Mouse (Mus musculus) embryonic facial prominence, embryonic 15.5 days (tissue): ENCODE results near the gene Gm5475. TPM values are rescaled to one million over a fixed set of nuclear protein-coding genes. Genes with fewer than 3 reads are reported as not detected.
"Not testable (repeated sequence)": the region's sequence is repeated elsewhere in the genome, so short reads cannot be mapped to it uniquely, and the experiment has no call there.

Source experiments
- ATAC-seq: fragments of 200-750 bp; cut with Nextera tagmentation; 2 replicates; pipeline ENCODE4 v1.8.0; 2017; ENCODE audit warnings: low read depth, moderate TSS enrichment; ENCODE audit not compliant: insufficient number of reproducible peaks, low FRiP score, low TSS enrichment
- H3K27ac ChIP-seq: fragments of 300-500 bp; sonication (generic); replicated peaks from 2 replicates; pipeline ENCODE4 v1.5.1; 2015; ENCODE audit warnings: mild to moderate bottlenecking, inconsistent platforms
- H3K27me3 ChIP-seq: fragments of 300-500 bp; sonication (generic); 2 replicates; pipeline ENCODE4 v1.6.1; 2015; ENCODE audit warnings: inconsistent platforms
- H3K36me3 ChIP-seq: fragments of 300-500 bp; sonication (generic); 2 replicates; pipeline ENCODE4 v1.6.1; 2015; ENCODE audit warnings: mild to moderate bottlenecking, inconsistent platforms
- H3K4me1 ChIP-seq: fragments of 300-500 bp; sonication (generic); 2 replicates; pipeline ENCODE4 v1.6.1; 2015; ENCODE audit warnings: inconsistent platforms
- H3K4me2 ChIP-seq: fragments of 300-500 bp; sonication (generic); replicated peaks from 2 replicates; pipeline ENCODE4 v1.6.1; 2015; ENCODE audit warnings: mild to moderate bottlenecking, inconsistent platforms
- H3K4me3 ChIP-seq: fragments of 300-500 bp; sonication (generic); replicated peaks from 2 replicates; pipeline ENCODE4 v1.5.1; 2015; ENCODE audit warnings: mild to moderate bottlenecking, inconsistent platforms
- H3K9ac ChIP-seq: fragments of 300-500 bp; sonication (generic); 2 replicates; pipeline ENCODE4 v1.6.1; 2015; ENCODE audit warnings: inconsistent platforms
- H3K9me3 ChIP-seq: fragments of 300-500 bp; sonication (generic); replicated peaks from 2 replicates; pipeline ENCODE4 v1.6.1; 2016; ENCODE audit warnings: inconsistent platforms
- WGBS: fragments of 180-500 bp; shearing (Covaris S2); methylation state at CpG from one replicate; pipeline ENCODE4 v1.1.7; 2015; 5-methylcytosine and 5-hydroxymethylcytosine counted together
- polyA plus RNA-seq: library from polyadenylated mRNA; unstranded; fragments of >200 nt; fragmentation: Nextera tagmentation; extraction: Ambion mirVana; gene quantifications from 2 replicates; pipeline ENCODE4 v1.2.1, GENCODE M21; 2015

Gm5475 gene
- 0.07 TPM in 1 of 2 replicates, not detected in the other for polyA plus RNA-seq

DNA sequence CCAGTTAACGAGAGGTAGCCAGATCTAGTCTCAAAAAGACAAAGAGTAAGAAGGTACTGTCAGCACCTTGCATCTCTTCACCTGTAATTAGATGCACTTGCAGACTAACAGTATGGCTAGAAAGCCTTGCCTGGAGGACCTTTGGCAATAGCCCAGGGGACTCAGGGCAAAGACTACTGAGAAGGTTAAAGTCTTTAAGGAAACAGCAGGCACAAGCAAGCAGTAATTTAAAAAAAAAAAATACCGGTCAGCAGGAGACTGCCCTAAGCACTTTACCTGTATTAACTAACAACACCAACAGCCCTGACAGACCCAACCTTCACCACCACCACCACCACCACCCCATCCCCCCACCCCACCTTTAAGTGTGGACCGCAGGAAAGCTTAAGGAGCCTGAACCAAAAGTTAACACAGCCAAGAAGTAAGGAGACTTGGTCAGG lies at the start of gene Gm5475:
Gene Gm5475, plus strand, starts transcription at position 390 of the 440 bp plus-strand sequence.
- 0 out of 2 replicates have a peak within 1 kb of the TSS, but pooled peaks have one; percentile 17 for H3K27ac ChIP-seq
- WGBS, result 17% methylated on average over 3 of the region's 3 CpGs
- ATAC-seq, result not testable (repeated sequence)

DNA sequence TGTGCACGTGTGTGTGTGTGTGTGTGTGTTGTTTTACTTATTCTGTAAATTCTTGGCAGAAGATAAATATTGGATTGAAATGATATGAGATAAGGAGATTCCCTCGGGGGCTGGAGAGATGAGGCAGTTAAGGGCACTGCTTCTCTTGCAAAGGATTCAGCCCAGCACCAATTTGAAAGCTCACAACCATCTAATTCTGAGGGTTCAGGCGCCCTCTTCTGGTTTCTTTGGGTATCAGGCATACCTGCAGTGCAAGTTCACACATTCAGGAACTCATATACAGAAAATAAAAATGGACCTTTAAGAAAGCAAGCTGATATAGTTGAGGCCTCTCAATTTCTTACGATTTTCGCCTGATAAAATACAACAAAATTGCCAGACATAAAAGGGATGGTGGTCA lies 46.9 kb upstream of the Gm5475 start:
- Histone ChIP-seq H3K9ac (no peak overlapping the region), H3K4me3 (no peak overlapping the region), H3K36me3 (no peaks in the 10 kb centered on the region), H3K4me1 (no peaks in the 10 kb centered on the region), H3K4me2 (no peak overlapping the region), H3K27ac (no peak overlapping the region), H3K27me3 (no peaks in the 10 kb centered on the region), H3K9me3 (no peaks in the 10 kb centered on the region)
- no peak for ATAC-seq
- 26% methylated on average over 5 of the region's 5 CpGs for WGBS

More for the DNA sequence above, at the start of gene Gm5475:
- H3K36me3 ChIP-seq, H3K27me3 ChIP-seq, H3K9me3 ChIP-seq: not testable (repeated sequence)
- Histone ChIP-seq H3K9ac (peak within 1 kb of the TSS; percentile 77), H3K4me2 (peak within 1 kb of the TSS; percentile 95), H3K4me1 (peaks cover 44% of the 10 kb centered on the region), H3K4me3 (peak within 1 kb of the TSS; percentile 89)

DNA sequence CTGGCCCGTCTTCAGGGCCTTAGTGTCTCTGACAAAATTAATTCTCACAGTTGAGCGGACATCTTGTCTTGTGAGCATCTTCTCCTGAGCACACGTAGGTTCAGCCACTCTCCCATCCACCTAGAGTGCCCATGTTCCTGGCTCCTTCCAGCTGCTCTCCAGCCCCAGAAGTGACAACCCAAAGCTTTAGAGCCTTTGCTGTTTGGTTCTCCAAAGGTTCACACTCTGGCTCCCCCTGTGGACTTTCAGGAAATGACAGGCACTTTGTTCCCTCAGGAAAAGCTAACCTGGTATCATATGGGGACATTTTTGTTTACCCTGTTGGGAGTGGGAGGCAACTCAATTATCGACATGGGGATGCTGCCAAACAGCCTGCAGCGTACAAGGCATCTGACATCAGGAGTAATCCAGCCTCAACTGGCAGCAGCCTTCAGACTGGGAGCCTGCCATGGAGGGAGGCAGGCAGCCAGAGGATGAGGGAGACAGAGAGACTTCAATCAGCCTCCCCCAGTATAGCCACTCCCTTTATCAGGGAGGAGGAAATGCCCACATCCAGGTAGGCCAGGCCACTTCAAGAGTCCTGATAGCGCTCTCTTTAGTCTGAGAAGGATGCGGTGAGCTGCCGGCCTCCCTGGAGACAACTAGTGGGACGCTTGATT lies 44.0 kb upstream of the Gm5475 start:
- H3K27ac ChIP-seq, ATAC-seq, H3K9ac ChIP-seq, H3K4me1 ChIP-seq, H3K9me3 ChIP-seq, H3K27me3 ChIP-seq, H3K36me3 ChIP-seq, H3K4me2 ChIP-seq, H3K4me3 ChIP-seq: not testable (repeated sequence)
- WGBS, result 18% methylated on average over 3 of the region's 9 CpGs

DNA sequence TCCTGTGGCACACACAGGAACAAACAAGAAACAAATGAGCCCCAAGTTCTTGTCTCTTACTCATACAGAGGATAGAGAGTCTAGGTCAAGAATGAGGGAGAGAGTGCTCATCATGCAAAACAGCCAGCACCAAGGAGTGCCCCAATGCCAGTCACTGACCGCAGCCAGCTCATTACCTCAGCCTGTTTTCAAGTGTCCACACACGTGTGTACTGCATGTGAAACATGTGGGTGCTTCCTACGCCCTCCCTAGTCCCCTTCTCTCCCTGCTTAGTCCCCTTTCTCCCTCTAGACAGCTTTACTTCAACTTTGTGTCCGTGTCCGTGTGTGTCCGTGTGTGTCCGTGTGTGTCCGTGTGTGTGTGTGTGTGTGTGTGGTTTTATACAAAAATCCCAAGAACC lies 42.3 kb upstream of the Gm5475 start:
- H3K27ac ChIP-seq, result no peak overlapping the region
- no peaks in the 10 kb centered on the region for H3K27me3 ChIP-seq
- no peak overlapping the region for H3K4me3 ChIP-seq
- H3K9me3 ChIP-seq, result no peaks in the 10 kb centered on the region
- no peak overlapping the region for H3K4me2 ChIP-seq
- H3K4me1 ChIP-seq, result no peaks in the 10 kb centered on the region
- no peaks in the 10 kb centered on the region for H3K36me3 ChIP-seq
- 82% methylated on average over 8 of the region's 8 CpGs for WGBS
- no peak for ATAC-seq
- no peak overlapping the region for H3K9ac ChIP-seq

DNA sequence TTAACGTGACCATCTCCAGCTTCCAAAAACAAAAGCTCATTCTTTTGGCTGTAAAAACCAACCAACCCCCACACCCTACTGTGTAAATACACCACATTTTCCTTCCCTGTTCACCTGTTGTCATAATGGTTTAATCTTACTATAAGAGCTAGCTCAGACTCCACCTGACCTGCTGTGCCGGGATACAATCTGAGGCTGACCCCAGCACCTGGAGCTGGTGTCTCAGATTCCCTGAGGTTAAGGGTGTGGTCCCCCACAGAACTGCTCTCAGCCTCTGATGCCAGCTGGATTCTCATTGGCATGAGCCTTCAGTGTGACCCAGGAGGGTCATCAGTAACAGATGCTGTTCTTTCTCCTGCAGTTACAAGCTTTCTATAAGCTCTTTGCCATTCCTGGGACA lies 41.8 kb upstream of the Gm5475 start:
- Histone ChIP-seq H3K9me3 (no peaks in the 10 kb centered on the region), H3K36me3 (no peaks in the 10 kb centered on the region), H3K4me3 (no peak overlapping the region), H3K27ac (no peak overlapping the region), H3K9ac (no peak overlapping the region), H3K4me2 (no peak overlapping the region), H3K4me1 (no peaks in the 10 kb centered on the region), H3K27me3 (no peaks in the 10 kb centered on the region)
- no peak for ATAC-seq
- WGBS, result 53% methylated on average over 2 of the region's 2 CpGs

DNA sequence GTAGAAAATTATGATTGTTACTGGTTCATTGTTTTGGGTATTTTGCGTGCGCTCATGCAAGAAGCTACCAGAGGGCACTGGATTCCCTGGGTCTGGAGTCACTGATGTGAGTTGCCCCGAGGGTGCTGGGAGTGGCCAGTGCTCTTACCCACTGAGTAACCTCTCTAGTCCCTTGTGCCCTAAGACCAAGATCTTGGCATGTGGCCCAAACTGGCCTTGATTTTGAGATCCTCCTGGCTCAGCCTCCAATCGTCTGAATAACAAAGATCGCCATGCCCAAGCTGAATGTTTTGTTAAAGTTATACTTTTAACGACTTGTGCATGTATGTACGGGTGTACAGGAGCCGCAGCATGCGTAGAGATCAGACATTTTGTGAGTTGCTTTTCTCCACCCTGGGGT lies 36.2 kb upstream of the Gm5475 start:
- Histone ChIP-seq H3K27me3 (no peaks in the 10 kb centered on the region), H3K9me3 (no peaks in the 10 kb centered on the region), H3K36me3 (no peaks in the 10 kb centered on the region), H3K4me3 (no peak overlapping the region), H3K27ac (no peak overlapping the region), H3K4me2 (no peak overlapping the region), H3K4me1 (no peaks in the 10 kb centered on the region), H3K9ac (no peak overlapping the region)
- no peak for ATAC-seq
- WGBS, result 90% methylated on average over 9 of the region's 9 CpGs

DNA sequence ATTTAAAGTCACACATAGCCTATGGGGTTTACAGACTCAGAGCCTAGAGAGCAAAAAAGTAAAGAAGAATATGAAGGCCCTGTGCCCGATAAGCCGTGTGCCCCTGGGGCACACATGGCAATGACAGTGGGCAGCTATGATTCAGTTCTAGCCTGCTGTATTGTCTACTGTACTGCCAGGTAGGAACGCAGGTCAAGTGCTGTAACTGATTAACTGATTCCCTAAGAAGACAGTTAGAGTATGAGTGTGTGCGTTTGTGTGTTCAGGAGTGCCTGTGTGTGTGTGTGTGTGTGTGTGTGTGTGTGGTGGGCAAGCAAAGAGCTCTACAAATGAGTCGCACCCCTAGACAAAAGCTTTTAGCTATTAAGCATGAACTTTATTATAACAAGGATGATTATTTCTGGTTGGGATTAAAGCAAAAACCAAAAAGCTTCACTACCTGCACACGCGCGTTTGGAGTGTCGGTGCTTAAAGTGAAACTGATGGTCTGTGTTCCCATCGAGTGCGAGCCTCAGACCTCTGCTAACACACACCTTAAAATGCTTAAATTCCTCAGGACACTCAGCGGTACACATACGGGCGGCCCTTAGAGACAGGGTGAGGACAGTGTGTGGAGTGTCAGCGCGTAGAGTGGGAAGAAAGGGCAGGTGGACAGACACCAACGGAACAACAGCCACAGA lies 34.3 kb upstream of the Gm5475 start:
- no peak overlapping the region for H3K4me2 ChIP-seq
- 88% methylated on average over 17 of the region's 17 CpGs for WGBS

DNA sequence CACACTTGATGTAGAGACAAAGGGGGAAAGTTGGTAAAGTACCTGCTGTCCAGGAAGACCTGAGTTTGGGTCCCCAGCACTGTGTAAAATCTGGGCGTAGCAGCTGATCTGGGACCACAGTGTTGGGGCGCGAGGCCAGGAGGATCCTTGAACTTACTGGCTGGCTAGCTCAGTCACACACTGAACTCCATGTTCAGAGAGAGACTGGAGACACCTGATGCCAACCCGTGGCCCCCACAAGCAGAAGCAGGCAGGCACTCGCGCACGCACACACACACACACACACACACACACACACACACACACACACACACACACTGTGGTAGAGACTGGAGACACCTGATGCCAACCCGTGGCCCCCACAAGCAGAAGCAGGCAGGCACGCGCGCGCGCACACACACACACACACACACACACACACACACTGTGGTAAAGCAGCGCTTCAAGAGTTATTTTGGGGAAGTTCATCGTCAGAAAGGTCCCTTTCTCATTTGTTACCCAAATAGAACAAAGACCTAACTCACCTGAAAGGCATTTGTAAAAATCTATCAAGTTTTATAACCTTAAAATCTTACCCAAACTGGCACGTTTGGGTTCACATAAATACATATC lies 33.6 kb upstream of the Gm5475 start:
- Histone ChIP-seq H3K9ac (no peak overlapping the region), H3K36me3 (peaks cover 3% of the 10 kb centered on the region; the same call in 1 of the 2 replicates), H3K4me3 (no peak overlapping the region), H3K9me3 (no peaks in the 10 kb centered on the region), H3K27ac (no peak overlapping the region), H3K4me1 (no peaks in the 10 kb centered on the region), H3K27me3 (no peaks in the 10 kb centered on the region), H3K4me2 (no peak overlapping the region)
- 79% methylated on average over 16 of the region's 16 CpGs for WGBS
- ATAC-seq, result no peak

More for the DNA sequence above, 34.3 kb upstream of the Gm5475 start:
- no peaks in the 10 kb centered on the region for H3K9me3 ChIP-seq
- no peak for ATAC-seq
- H3K27me3 ChIP-seq, result no peaks in the 10 kb centered on the region
- no peak overlapping the region for H3K4me3 ChIP-seq
- H3K36me3 ChIP-seq, result no peaks in the 10 kb centered on the region
- H3K4me1 ChIP-seq, result no peaks in the 10 kb centered on the region
- no peak overlapping the region for H3K27ac ChIP-seq
- no peak overlapping the region for H3K9ac ChIP-seq

DNA sequence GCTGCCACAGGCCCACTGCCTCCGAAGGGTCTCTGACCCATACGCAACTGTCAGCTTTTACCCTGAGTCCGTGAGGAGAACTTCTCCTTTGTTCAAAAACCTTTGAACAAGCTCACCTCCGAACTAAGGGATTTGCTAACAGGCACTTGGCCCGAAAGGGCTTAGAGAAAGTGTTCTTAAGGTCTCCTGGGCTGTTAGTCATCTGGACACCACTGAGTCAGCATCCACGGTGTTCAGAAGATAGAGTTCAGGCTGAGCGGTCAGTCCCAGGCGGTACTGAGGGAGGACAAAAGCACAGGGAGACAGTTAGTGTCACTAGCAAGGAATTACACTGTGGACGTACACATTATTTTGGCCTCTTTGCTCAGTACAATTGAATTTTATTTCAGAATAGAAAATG lies 33.1 kb upstream of the Gm5475 start:
- H3K27me3 ChIP-seq, result no peaks in the 10 kb centered on the region
- no peaks in the 10 kb centered on the region for H3K4me1 ChIP-seq
- H3K36me3 ChIP-seq, result peaks cover 9% of the 10 kb centered on the region
- H3K4me2 ChIP-seq, result no peak overlapping the region
- WGBS, result 75% methylated on average over 9 of the region's 9 CpGs
- H3K4me3 ChIP-seq, result no peak overlapping the region
- no peak overlapping the region for H3K27ac ChIP-seq
- no peak for ATAC-seq
- H3K9ac ChIP-seq, result no peak overlapping the region
- no peaks in the 10 kb centered on the region for H3K9me3 ChIP-seq

DNA sequence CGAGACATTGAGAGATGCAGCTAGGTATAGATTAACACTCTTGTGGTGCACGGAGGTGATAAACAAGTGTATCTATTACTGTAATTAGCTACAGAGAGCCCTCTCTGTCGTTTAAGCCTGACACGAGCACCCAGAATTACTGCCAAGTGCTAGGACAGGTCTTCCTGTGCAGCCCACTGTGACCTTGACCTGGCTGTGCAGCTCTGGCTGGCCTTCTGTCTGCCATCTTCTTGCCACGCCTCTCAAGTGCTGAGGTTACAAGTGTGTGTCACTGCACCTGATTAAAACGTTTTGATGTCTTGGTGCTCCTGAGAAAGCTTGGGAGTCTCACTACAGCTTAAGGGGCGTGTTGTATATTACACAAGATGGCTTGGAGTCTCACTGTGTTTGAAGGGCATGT lies 30.9 kb upstream of the Gm5475 start:
- Histone ChIP-seq H3K36me3 (peaks cover 30% of the 10 kb centered on the region), H3K27me3 (no peaks in the 10 kb centered on the region), H3K4me2 (no peak overlapping the region), H3K9ac (no peak overlapping the region), H3K27ac (no peak overlapping the region), H3K9me3 (no peaks in the 10 kb centered on the region), H3K4me1 (no peaks in the 10 kb centered on the region), H3K4me3 (no peak overlapping the region)
- no peak for ATAC-seq
- 64% methylated on average over 7 of the region's 7 CpGs for WGBS

DNA sequence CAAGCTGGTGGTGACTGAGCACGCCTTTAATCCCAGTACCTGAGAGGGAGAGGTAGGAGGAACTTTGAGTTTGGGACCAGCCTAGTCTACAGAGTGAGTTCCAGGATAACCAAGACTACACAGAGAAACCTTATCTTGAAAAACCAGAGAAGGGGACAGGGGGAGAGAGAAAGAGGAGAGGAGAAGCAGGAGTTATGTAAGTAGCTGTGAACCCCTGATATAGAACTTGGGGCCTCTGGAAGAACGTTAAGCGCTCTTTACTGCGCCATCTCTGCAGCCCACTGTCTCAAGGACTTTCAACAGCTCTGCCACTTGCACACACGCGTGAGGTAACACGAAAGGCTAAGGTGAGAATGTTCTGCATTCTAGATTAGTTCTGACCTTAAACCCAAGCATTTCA lies 30.3 kb upstream of the Gm5475 start:
- Histone ChIP-seq H3K4me1 (no peaks in the 10 kb centered on the region), H3K36me3 (peaks cover 36% of the 10 kb centered on the region), H3K27me3 (no peaks in the 10 kb centered on the region), H3K4me3 (no peak overlapping the region), H3K27ac (no peak overlapping the region), H3K4me2 (no peak overlapping the region), H3K9me3 (no peaks in the 10 kb centered on the region), H3K9ac (no peak overlapping the region)
- 92% methylated on average over 7 of the region's 7 CpGs for WGBS
- no peak for ATAC-seq
